25 mouse cellular contexts compared by ENCODE assay signal in the genomic region with DNA sequence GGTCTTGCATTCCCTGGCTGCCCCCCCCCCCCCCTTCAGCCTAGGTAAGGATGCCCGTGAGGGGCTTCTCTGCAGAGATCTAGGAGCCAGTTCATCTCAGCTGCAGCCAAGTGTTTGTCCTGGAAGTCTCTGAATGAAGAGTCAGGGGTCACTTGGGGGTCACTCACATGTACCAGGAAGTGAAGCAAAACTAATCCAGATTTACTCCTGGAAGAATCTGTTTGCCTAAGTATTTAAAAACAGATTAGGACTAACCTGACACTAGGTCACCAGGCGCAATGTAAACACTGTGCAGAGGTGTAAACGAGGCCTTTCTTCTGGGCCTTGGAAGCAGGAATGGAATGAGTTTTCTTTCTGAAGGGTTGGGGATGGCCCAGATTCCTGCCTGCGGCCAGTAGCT. TPM values are rescaled to one million over a fixed set of nuclear protein-coding genes. Genes with fewer than 3 reads are reported as not detected.
A peak's percentile ranks its signal among the peaks of the same experiment; 100 is the strongest.
DNase-seq lines count a peak whose midpoint lies in the region; ATAC-seq and TF ChIP-seq lines count a peak whose summit lies in the region.
"Had no signal": no experiment of that assay in that cellular context is flagged by ENCODE, and none has a peak within 500 bp of the region (broad histone marks: within the 10 kb centered on the region; RNA-seq: fewer than 3 reads in every experiment).

No protein-coding gene starts in this region.

- no peak for TF ChIP-seq CTCF in intestine, postnatal 0 days (IDR thresholded peaks at IDR 0.05; ENCODE audit: low read depth)

- H3K27me3 ChIP-seq in intestine, embryonic 15.5 days (replicated peaks): no peaks in the 10 kb centered on the region
- H3K27me3 ChIP-seq in intestine, postnatal 0 days (replicated peaks; ENCODE audit: control insufficient read depth, insufficient read depth, low read length): no peaks in the 10 kb centered on the region
- H3K27me3 ChIP-seq in limb, embryonic 10.5 days (ENCODE audit: low read depth, poor library complexity, severe bottlenecking): no peaks in the 10 kb centered on the region
- H3K27me3 ChIP-seq: embryonic facial prominence, embryonic 12.5 days; liver, embryonic 15.5 days; Patski had no signal

- peak; percentile 23 for DNase-seq in lung, postnatal 36 days
- DNase-seq in lung, postnatal 10 days: no peak
- DNase-seq in limb, embryonic 10.5 days (ENCODE audit: low spot score): no peak
- DNase-seq in yolk sac, embryonic 10.5 days (ENCODE audit: low spot score): peak; percentile 76
- DNase-seq in layer of hippocampus, adult 9-10 months (ENCODE audit: low spot score): no peak
- no peak for DNase-seq in thymus, postnatal 14 days
- DNase-seq: adrenal gland, postnatal 25 days; cerebellum, adult 11 months; cerebellum, postnatal 14 days; gastrocnemius, postnatal 14 days; heart, adult 18-20 months; heart, postnatal 36 days; kidney, adult 18-20 months; thymus, postnatal 4 days had no signal

- no peak overlapping the region for H3K4me3 ChIP-seq in intestine, embryonic 15.5 days (replicated peaks)
- no peak overlapping the region for H3K4me3 ChIP-seq in intestine, postnatal 0 days (ENCODE audit: low read depth, low read length)
- H3K4me3 ChIP-seq in limb, embryonic 10.5 days: no peak overlapping the region
- H3K4me3 ChIP-seq: embryonic facial prominence, embryonic 12.5 days; liver, embryonic 15.5 days; midbrain, embryonic 13.5 days; myocyte had no signal

- H3K27ac ChIP-seq in intestine, embryonic 15.5 days: no peak overlapping the region
- no peak overlapping the region for H3K27ac ChIP-seq in intestine, postnatal 0 days (ENCODE audit: low read depth, low read length)
- H3K27ac ChIP-seq in limb, embryonic 10.5 days: peak overlapping the region; percentile 17; the same call in 1 of the 2 replicates
- H3K27ac ChIP-seq: embryonic facial prominence, embryonic 12.5 days; hindbrain, embryonic 14.5 days; liver, embryonic 15.5 days; midbrain, embryonic 13.5 days had no signal

- no peak overlapping the region for H3K4me2 ChIP-seq in intestine, embryonic 15.5 days (replicated peaks)
- no peak overlapping the region for H3K4me2 ChIP-seq in intestine, postnatal 0 days (replicated peaks; ENCODE audit: low read depth)
- H3K4me2 ChIP-seq: embryonic facial prominence, embryonic 12.5 days; hindbrain, embryonic 14.5 days; liver, embryonic 15.5 days; midbrain, embryonic 13.5 days had no signal

- peaks cover 11% of the 10 kb centered on the region; the same call in 1 of the 2 replicates for H3K36me3 ChIP-seq in intestine, embryonic 15.5 days
- peaks cover 15% of the 10 kb centered on the region for H3K36me3 ChIP-seq in intestine, postnatal 0 days (ENCODE audit: control insufficient read depth, insufficient read depth)
- peaks cover 37% of the 10 kb centered on the region for H3K36me3 ChIP-seq in limb, embryonic 10.5 days
- H3K36me3 ChIP-seq: liver, embryonic 15.5 days had no signal

- H3K4me1 ChIP-seq in intestine, embryonic 15.5 days (replicated peaks): peaks cover 18% of the 10 kb centered on the region; the same call in 1 of the 2 replicates
- H3K4me1 ChIP-seq in intestine, postnatal 0 days (replicated peaks; ENCODE audit: control insufficient read depth, insufficient read depth, low read length): no peaks in the 10 kb centered on the region; the same call in 1 of the 2 replicates
- peaks cover 38% of the 10 kb centered on the region for H3K4me1 ChIP-seq in limb, embryonic 10.5 days
- H3K4me1 ChIP-seq: liver, embryonic 15.5 days had no signal

- 24% methylated on average over 4 of the region's 4 CpGs for WGBS in intestine, embryonic 15.5 days
- 40% methylated on average over 4 of the region's 4 CpGs for WGBS in intestine, postnatal 0 days
- 11% methylated on average over 4 of the region's 4 CpGs for whole genome bisulfite sequencing in limb, embryonic 10.5 days

- peak; percentile 60 for ATAC-seq in intestine, embryonic 15.5 days
- ATAC-seq in intestine, postnatal 0 days: no peak; the same call in 1 of the 2 replicates
- ATAC-seq: CD4-positive, CD25-positive, alpha-beta regulatory T cell, adult 4 months; forebrain, embryonic 14.5 days; midbrain, embryonic 13.5 days; Patski had no signal

- H3K9ac ChIP-seq in intestine, embryonic 15.5 days: no peak overlapping the region
- no peak overlapping the region for H3K9ac ChIP-seq in intestine, postnatal 0 days (ENCODE audit: low read depth, low read length)
- H3K9ac ChIP-seq: embryonic facial prominence, embryonic 12.5 days; hindbrain, embryonic 14.5 days; liver, embryonic 15.5 days; midbrain, embryonic 13.5 days had no signal

- H3K9me3 ChIP-seq in intestine, embryonic 15.5 days: no peaks in the 10 kb centered on the region
- H3K9me3 ChIP-seq in intestine, postnatal 0 days (ENCODE audit: control insufficient read depth): no peaks in the 10 kb centered on the region
- H3K9me3 ChIP-seq in limb, embryonic 10.5 days (replicated peaks): no peaks in the 10 kb centered on the region
- H3K9me3 ChIP-seq: embryonic facial prominence, embryonic 12.5 days; liver, embryonic 15.5 days; midbrain, embryonic 13.5 days had no signal

RNA-seq across cellular contexts. Expression of a gene that starts 45.3 kb away (rescaled TPM):
- 0.09 and 0.15 TPM in 2 replicates for polyA plus RNA-seq in intestine, embryonic 15.5 days (2015; fragmentation: Nextera tagmentation; extraction: Ambion mirVana)
- polyA plus RNA-seq in intestine, postnatal 0 days (2015; fragmentation: Nextera tagmentation; extraction: Ambion mirVana): 0.08 and 0.16 TPM in 2 replicates
- 5.3 and 9.5 TPM in 2 replicates for polyA plus RNA-seq in limb, embryonic 10.5 days (2016; fragmentation: Nextera tagmentation; extraction: Ambion mirVana)
- polyA plus RNA-seq: CD4-positive, CD25-positive, alpha-beta regulatory T cell, adult 4 months; myocyte; testis, adult 2 months had no signal

Comparison
In these comparisons a context has a peak if more than half of its experiments do, and no peak if none do; other contexts are left out.
1. DNase-seq: peak in lung, postnatal 36 days (single experiment) and yolk sac, embryonic 10.5 days (single experiment); none in lung, postnatal 10 days (single experiment), limb, embryonic 10.5 days (single experiment), layer of hippocampus, adult 9-10 months (single experiment) and thymus, postnatal 14 days (single experiment).